Mouse (Mus musculus) heart, adult 8-10 months (tissue): ENCODE measurements at regions not wholly inside any gene's neighbourhood (a gene's known extent, or its start where the extent isn't known, plus 50 kb on each side); places are given as distances from the start of the nearest gene placed in this dataset.

ENCODE experiments used
- DNase-seq: peaks from one replicate; pipeline ENCODE4 v3.0.0; 2022; ENCODE audit warnings: low spot score

GRCm38 (mm10) chr10:16592870-16593269 is 1130.1 kb upstream of the Cited2 start:
- DNase-seq, result no peak

GRCm38 (mm10) chr10:16600041-16600440 is 1123.0 kb upstream of the Cited2 start:
- no peak for DNase-seq

- no peak for DNase-seq
Measured at GRCm38 (mm10) chr10:16600551-16601224, 1122.3 kb upstream of the Cited2 start.

GRCm38 (mm10) chr10:16601225-16601595 is 1121.8 kb upstream of the Cited2 start:
- no peak for DNase-seq

- no peak for DNase-seq
Measured at GRCm38 (mm10) chr10:16608339-16608738, 1114.7 kb upstream of the Cited2 start.

- DNase-seq, result no peak
Measured at GRCm38 (mm10) chr10:16618752-16619151, 1104.3 kb upstream of the Cited2 start.

GRCm38 (mm10) chr10:16619584-16619983 is 1103.4 kb upstream of the Cited2 start:
- DNase-seq, result no peak

GRCm38 (mm10) chr10:16620804-16621559 is 1102.0 kb upstream of the Cited2 start:
- peak; percentile 54 for DNase-seq

- no peak for DNase-seq
Measured at GRCm38 (mm10) chr10:16622821-16623220, 1100.2 kb upstream of the Cited2 start.

GRCm38 (mm10) chr10:16633236-16633635 is 1089.8 kb upstream of the Cited2 start:
- no peak for DNase-seq

GRCm38 (mm10) chr10:16635463-16635862 is 1087.6 kb upstream of the Cited2 start:
- no peak for DNase-seq

GRCm38 (mm10) chr10:16637006-16637405 is 1086.0 kb upstream of the Cited2 start:
- DNase-seq, result peak; percentile 47

- DNase-seq, result no peak
Measured at GRCm38 (mm10) chr10:16638111-16638510, 1084.9 kb upstream of the Cited2 start.

GRCm38 (mm10) chr10:16640136-16640535 is 1082.9 kb upstream of the Cited2 start:
- no peak for DNase-seq

GRCm38 (mm10) chr10:16650120-16650519 is 1072.9 kb upstream of the Cited2 start:
- DNase-seq, result no peak

- peak; percentile 27 for DNase-seq
Measured at GRCm38 (mm10) chr10:16652450-16652849, 1070.6 kb upstream of the Cited2 start.

GRCm38 (mm10) chr10:16664483-16664882 is 1058.5 kb upstream of the Cited2 start:
- DNase-seq, result no peak

GRCm38 (mm10) chr10:16670286-16670685 is 1052.7 kb upstream of the Cited2 start:
- DNase-seq, result no peak

GRCm38 (mm10) chr10:16681001-16681400 is 1042.0 kb upstream of the Cited2 start:
- no peak for DNase-seq

- no peak for DNase-seq
Measured at GRCm38 (mm10) chr10:16685352-16685751, 1037.7 kb upstream of the Cited2 start.

GRCm38 (mm10) chr10:16706976-16707375 is 1016.0 kb upstream of the Cited2 start:
- no peak for DNase-seq

GRCm38 (mm10) chr10:16713143-16713542 is 1009.9 kb upstream of the Cited2 start:
- DNase-seq, result no peak

- DNase-seq, result no peak
Measured at GRCm38 (mm10) chr10:16714065-16714464, 1009.0 kb upstream of the Cited2 start.
